Mouse (Mus musculus): ENCODE results near the gene Erfe.

GRCm38 (mm10) chr1:91364822-91365644 lies 1.2 kb upstream of the Erfe start:
- no peak for TF ChIP-seq USF1 (IDR thresholded peaks at IDR 0.05; ENCODE audit: low read depth)
- TF ChIP-seq POLR2A (IDR thresholded peaks at IDR 0.05; ENCODE audit: insufficient read length, low read depth), result no peak
- no peak for TF ChIP-seq SRF (IDR thresholded peaks at IDR 0.05; ENCODE audit: control insufficient read depth, insufficient read length, low read depth)
- TF ChIP-seq MYOD1 (IDR thresholded peaks at IDR 0.05; ENCODE audit: control insufficient read depth in 1 of 3, insufficient read length in 2 of 3, low read depth in 2 of 3), result no peak
- TF ChIP-seq REST (IDR thresholded peaks at IDR 0.05; ENCODE audit: insufficient read depth, insufficient read length), result no peak
